Mouse (Mus musculus) heart, embryonic 15.5 days (tissue): Measurements from ENCODE around the gene Fut1. TPM values are rescaled to one million over a fixed set of nuclear protein-coding genes. Genes with fewer than 3 reads are reported as not detected.
"Not testable (repeated sequence)": the region's sequence is repeated elsewhere in the genome, so short reads cannot be mapped to it uniquely, and the experiment has no call there.

ENCODE experiments used
- ATAC-seq: fragments of 200-750 bp; cut with Nextera tagmentation; replicated peaks from 2 replicates; pipeline ENCODE4 v1.8.0; 2017; ENCODE audit warnings: low read depth, moderate TSS enrichment; ENCODE audit not compliant: insufficient number of reproducible peaks, insufficient read depth, low FRiP score
- H3K27ac ChIP-seq: fragments of 300-500 bp; sonication (generic); 2 replicates; pipeline ENCODE4 v1.5.1; 2015; ENCODE audit warnings: mild to moderate bottlenecking, inconsistent platforms
- H3K27me3 ChIP-seq: fragments of 300-500 bp; sonication (generic); 2 replicates; pipeline ENCODE4 v1.6.1; 2015; ENCODE audit warnings: inconsistent platforms
- H3K36me3 ChIP-seq: fragments of 300-500 bp; sonication (generic); 2 replicates; pipeline ENCODE4 v1.6.1; 2015; ENCODE audit warnings: mild to moderate bottlenecking, inconsistent platforms
- H3K4me1 ChIP-seq: fragments of 300-500 bp; sonication (generic); replicated peaks from 2 replicates; pipeline ENCODE4 v1.6.1; 2015; ENCODE audit warnings: inconsistent platforms
- H3K4me2 ChIP-seq: fragments of 300-500 bp; sonication (generic); 2 replicates; pipeline ENCODE4 v1.6.1; 2015; ENCODE audit warnings: inconsistent platforms, mild to moderate bottlenecking, moderate library complexity
- H3K4me3 ChIP-seq: fragments of 300-500 bp; sonication (generic); 2 replicates; pipeline ENCODE4 v1.5.1; 2015; ENCODE audit warnings: mild to moderate bottlenecking, inconsistent platforms
- H3K9ac ChIP-seq: fragments of 300-500 bp; sonication (generic); 2 replicates; pipeline ENCODE4 v1.6.1; 2015; ENCODE audit warnings: mild to moderate bottlenecking, inconsistent platforms
- H3K9me3 ChIP-seq: fragments of 300-500 bp; sonication (generic); replicated peaks from 2 replicates; pipeline ENCODE4 v1.6.1; 2016; ENCODE audit warnings: inconsistent platforms
- WGBS: fragments of 180-500 bp; shearing (Covaris S2); methylation state at CpG from one replicate; pipeline ENCODE4 v1.1.7; 2015; ENCODE audit warnings: mixed read lengths; 5-methylcytosine and 5-hydroxymethylcytosine counted together
- polyA plus RNA-seq: library from polyadenylated mRNA; unstranded; fragments of >200 nt; fragmentation: Nextera tagmentation; extraction: Ambion mirVana; gene quantifications from 2 replicates; pipeline ENCODE4 v1.2.1, GENCODE M21; 2015

The Fut1 gene
- polyA plus RNA-seq, 1 experiment from 2014 or later, result 0.15 TPM

GRCm38 (mm10) chr7:45660746-45661478 is 43.8 kb downstream of the Fut1 start:
- Histone ChIP-seq H3K9ac (no peak overlapping the region), H3K4me3 (no peak overlapping the region), H3K36me3 (no peaks in the 10 kb centered on the region), H3K27ac (no peak overlapping the region), H3K4me2 (no peak overlapping the region), H3K27me3 (no peaks in the 10 kb centered on the region), H3K9me3 (no peaks in the 10 kb centered on the region), H3K4me1 (peaks cover 7% of the 10 kb centered on the region; the same call in 1 of the 2 replicates)
- WGBS, result 75% methylated on average over 11 of the region's 11 CpGs
- ATAC-seq, result no peak

- not testable (repeated sequence) for H3K4me1 ChIP-seq, H3K9ac ChIP-seq, H3K27ac ChIP-seq, H3K4me3 ChIP-seq, H3K36me3 ChIP-seq, H3K27me3 ChIP-seq, H3K9me3 ChIP-seq, H3K4me2 ChIP-seq, ATAC-seq
- WGBS, result 85% methylated on average over 6 of the region's 6 CpGs
These were observed 44.6 kb downstream of the Fut1 start for GRCm38 (mm10) chr7:45661702-45662101.

GRCm38 (mm10) chr7:45665303-45666138 is 48.4 kb downstream of the Fut1 start:
- WGBS, result 52% methylated on average over 13 of the region's 13 CpGs
- Histone ChIP-seq H3K9me3 (no peaks in the 10 kb centered on the region; the same call in 1 of the 2 replicates), H3K27ac (no peak overlapping the region), H3K4me1 (peaks cover 7% of the 10 kb centered on the region; the same call in 1 of the 2 replicates), H3K27me3 (no peaks in the 10 kb centered on the region), H3K9ac (no peak overlapping the region), H3K36me3 (no peaks in the 10 kb centered on the region), H3K4me3 (no peak overlapping the region), H3K4me2 (no peak overlapping the region)
- no peak for ATAC-seq

- Histone ChIP-seq H3K27me3 (no peaks in the 10 kb centered on the region), H3K4me3 (no peak within 1 kb of the TSS), H3K36me3 (no peaks in the 10 kb centered on the region), H3K9ac (no peak within 1 kb of the TSS), H3K4me1 (peaks cover 7% of the 10 kb centered on the region; the same call in 1 of the 2 replicates), H3K9me3 (no peaks in the 10 kb centered on the region; the same call in 1 of the 2 replicates), H3K4me2 (no peak within 1 kb of the TSS), H3K27ac (no peak within 1 kb of the TSS)
- WGBS, result 76% methylated on average over 7 of the region's 7 CpGs
- no peak for ATAC-seq
These were observed 49.1 kb downstream of the Fut1 start, which contains the start of gene Fut2 for GRCm38 (mm10) chr7:45666161-45666560. Fut2 (minus strand) TSS chr7:45666394.

- H3K9me3 ChIP-seq, result no peaks in the 10 kb centered on the region; the same call in 1 of the 2 replicates
- no peak overlapping the region for H3K27ac ChIP-seq
- H3K4me2 ChIP-seq, result no peak overlapping the region
- no peak overlapping the region for H3K4me3 ChIP-seq
- H3K36me3 ChIP-seq, result no peaks in the 10 kb centered on the region
- H3K9ac ChIP-seq, result no peak overlapping the region
- H3K27me3 ChIP-seq, result no peaks in the 10 kb centered on the region
- WGBS, result 79% methylated on average over 14 of the region's 14 CpGs
- peaks cover 7% of the 10 kb centered on the region; the same call in 1 of the 2 replicates for H3K4me1 ChIP-seq
- ATAC-seq, result no peak
These were observed 50.7 kb downstream of the Fut1 start for GRCm38 (mm10) chr7:45667761-45668160.

- no peak for ATAC-seq
- H3K27ac ChIP-seq, result no peak overlapping the region
- H3K9me3 ChIP-seq, result no peaks in the 10 kb centered on the region; the same call in 1 of the 2 replicates
These were observed 51.8 kb downstream of the Fut1 start for GRCm38 (mm10) chr7:45668921-45669320.

More at GRCm38 (mm10) chr7:45668921-45669320, 51.8 kb downstream of the Fut1 start:
- Histone ChIP-seq H3K4me3 (no peak overlapping the region), H3K4me1 (peaks cover 7% of the 10 kb centered on the region; the same call in 1 of the 2 replicates), H3K36me3 (no peaks in the 10 kb centered on the region), H3K4me2 (no peak overlapping the region), H3K9ac (no peak overlapping the region), H3K27me3 (no peaks in the 10 kb centered on the region)
- WGBS, result 96% methylated on average over 9 of the region's 9 CpGs

Other genes with a start within 250 kb of the Fut1 start
- gene Lin7b, start 246.7 kb upstream of the Fut1 start, polyA plus RNA-seq, result 1.2 and 1.3 TPM in 2 replicates
- 123 and 146 TPM in 2 replicates for gene Snrnp70, start 221.5 kb upstream of the Fut1 start, polyA plus RNA-seq
- gene Kcna7, start 211.6 kb upstream of the Fut1 start, polyA plus RNA-seq, result 0.33 and 0.58 TPM in 2 replicates
- 0.81 and 1.6 TPM in 2 replicates for gene Ntf5, start 203.6 kb upstream of the Fut1 start, polyA plus RNA-seq
- gene Lhb, start 196.5 kb upstream of the Fut1 start, polyA plus RNA-seq, result not detected in 2 replicates
- 111 and 113 TPM in 2 replicates for gene Gys1, start 182.4 kb upstream of the Fut1 start, polyA plus RNA-seq
- 65.0 and 82.1 TPM in 2 replicates for gene Ruvbl2, start 179.2 kb upstream of the Fut1 start, polyA plus RNA-seq
- gene Ftl1, start 157.4 kb upstream of the Fut1 start, polyA plus RNA-seq, result 3,328 and 3,965 TPM in 2 replicates
- gene Bax, start 150.4 kb upstream of the Fut1 start, polyA plus RNA-seq, result 107 and 112 TPM in 2 replicates
- gene Tulp2, start 135.4 kb upstream of the Fut1 start, polyA plus RNA-seq, result 0.28 and 1.3 TPM in 2 replicates
- not detected in 2 replicates for gene Gm45808, start 130.5 kb upstream of the Fut1 start, polyA plus RNA-seq
- gene Dhdh, start 128.5 kb upstream of the Fut1 start, polyA plus RNA-seq, result 4.0 and 4.1 TPM in 2 replicates
- gene Nucb1, start 106.9 kb upstream of the Fut1 start, polyA plus RNA-seq, result 144 and 177 TPM in 2 replicates
- gene Ppp1r15a, start 91.0 kb upstream of the Fut1 start, polyA plus RNA-seq, result 25.3 and 37.6 TPM in 2 replicates
- 1.0 and 2.6 TPM in 2 replicates for gene Plekha4, start 91.0 kb upstream of the Fut1 start, polyA plus RNA-seq
- 0.24 and 0.82 TPM in 2 replicates for gene Hsd17b14, start 62.4 kb upstream of the Fut1 start, polyA plus RNA-seq
- gene Bcat2, start 47.1 kb upstream of the Fut1 start, polyA plus RNA-seq, result 79.4 and 84.5 TPM in 2 replicates
- gene Fgf21, start 1.8 kb upstream of the Fut1 start, polyA plus RNA-seq, result 0.13 and 1.2 TPM in 2 replicates
- 0.33 and 0.35 TPM in 2 replicates for gene Izumo1, start 4.5 kb downstream of the Fut1 start, polyA plus RNA-seq
- gene Rasip1, start 10.2 kb downstream of the Fut1 start, polyA plus RNA-seq, result 19.6 and 23.4 TPM in 2 replicates
- gene Mamstr, start 22.7 kb downstream of the Fut1 start, polyA plus RNA-seq, result 7.3 and 7.4 TPM in 2 replicates
- 1.5 and 1.6 TPM in 2 replicates for gene Fut2, start 49.1 kb downstream of the Fut1 start, polyA plus RNA-seq
- gene Ntn5, start 66.7 kb downstream of the Fut1 start, polyA plus RNA-seq, result 0.14 TPM in 1 of 2 replicates, not detected in the other
- gene Sec1, start 77.1 kb downstream of the Fut1 start, polyA plus RNA-seq, result 0.13 and 0.34 TPM in 2 replicates
- 5.1 and 6.0 TPM in 2 replicates for gene Car11, start 82.6 kb downstream of the Fut1 start, polyA plus RNA-seq
- 3.0 and 4.3 TPM in 2 replicates for gene Dbp, start 87.8 kb downstream of the Fut1 start, polyA plus RNA-seq
- 540 and 572 TPM in 2 replicates for gene Rpl18, start 98.2 kb downstream of the Fut1 start, polyA plus RNA-seq
- 13.7 and 21.0 TPM in 2 replicates for gene Sphk2, start 100.7 kb downstream of the Fut1 start, polyA plus RNA-seq
- 0.25 and 0.65 TPM in 2 replicates for gene Fam83e, start 103.9 kb downstream of the Fut1 start, polyA plus RNA-seq
- gene Spaca4, start 108.5 kb downstream of the Fut1 start, polyA plus RNA-seq, result not detected in 2 replicates
- 0.53 TPM in 1 of 2 replicates, not detected in the other for gene Lmtk3, start 166.4 kb downstream of the Fut1 start, polyA plus RNA-seq
- 0.21 and 1.1 TPM in 2 replicates for gene Sult2b1, start 167.4 kb downstream of the Fut1 start, polyA plus RNA-seq
- 92.2 and 101 TPM in 2 replicates for gene Cyth2, start 197.3 kb downstream of the Fut1 start, polyA plus RNA-seq
- gene Kcnj14, start 207.5 kb downstream of the Fut1 start, polyA plus RNA-seq, result 0.37 and 0.44 TPM in 2 replicates
- gene Grwd1, start 213.7 kb downstream of the Fut1 start, polyA plus RNA-seq, result 29.1 and 38.8 TPM in 2 replicates